Mouse (Mus musculus) intestine, embryonic 15.5 days (tissue): ENCODE data around the gene Rab1a. TPM values are rescaled to one million over a fixed set of nuclear protein-coding genes. Genes with fewer than 3 reads are reported as not detected.
"Not testable (repeated sequence)": the region's sequence is repeated elsewhere in the genome, so short reads cannot be mapped to it uniquely, and the experiment has no call there.

Experiments used
- ATAC-seq: fragments of 200-750 bp; cut with Nextera tagmentation; 2 replicates; pipeline ENCODE4 v1.8.0; 2017; ENCODE audit warnings: moderate TSS enrichment, moderate library complexity
- H3K27ac ChIP-seq: fragments of 300-500 bp; sonication (generic); 2 replicates; pipeline ENCODE4 v1.5.1; 2015; ENCODE audit warnings: mild to moderate bottlenecking, inconsistent platforms
- H3K27me3 ChIP-seq: fragments of 300-500 bp; sonication (generic); replicated peaks from 2 replicates; pipeline ENCODE4 v1.6.1; 2015; ENCODE audit warnings: inconsistent platforms
- H3K36me3 ChIP-seq: fragments of 300-500 bp; sonication (generic); 2 replicates; pipeline ENCODE4 v1.6.1; 2015; ENCODE audit warnings: inconsistent platforms
- H3K4me1 ChIP-seq: fragments of 300-500 bp; sonication (generic); replicated peaks from 2 replicates; pipeline ENCODE4 v1.6.1; 2015; ENCODE audit warnings: inconsistent platforms
- H3K4me2 ChIP-seq: fragments of 300-500 bp; sonication (generic); replicated peaks from 2 replicates; pipeline ENCODE4 v1.6.1; 2015; ENCODE audit warnings: mild to moderate bottlenecking, inconsistent platforms
- H3K4me3 ChIP-seq: fragments of 300-500 bp; sonication (generic); replicated peaks from 2 replicates; pipeline ENCODE4 v1.5.1; 2015; ENCODE audit warnings: inconsistent platforms
- H3K9ac ChIP-seq: fragments of 300-500 bp; sonication (generic); 2 replicates; pipeline ENCODE4 v1.6.1; 2015; ENCODE audit warnings: inconsistent platforms
- H3K9me3 ChIP-seq: fragments of 300-500 bp; sonication (generic); 2 replicates; pipeline ENCODE4 v1.6.1; 2016; ENCODE audit warnings: inconsistent platforms
- WGBS: fragments of 180-500 bp; shearing (Covaris S2); methylation state at CpG from one replicate; pipeline ENCODE4 v1.1.7; 2015; 5-methylcytosine and 5-hydroxymethylcytosine counted together
- polyA plus RNA-seq: library from polyadenylated mRNA; unstranded; fragments of >200 nt; fragmentation: Nextera tagmentation; extraction: Ambion mirVana; gene quantifications from 2 replicates; pipeline ENCODE4 v1.2.1, GENCODE M21; 2015

Gene Rab1a
- polyA plus RNA-seq, 1 experiment from 2014 or later, result 363 TPM

DNA sequence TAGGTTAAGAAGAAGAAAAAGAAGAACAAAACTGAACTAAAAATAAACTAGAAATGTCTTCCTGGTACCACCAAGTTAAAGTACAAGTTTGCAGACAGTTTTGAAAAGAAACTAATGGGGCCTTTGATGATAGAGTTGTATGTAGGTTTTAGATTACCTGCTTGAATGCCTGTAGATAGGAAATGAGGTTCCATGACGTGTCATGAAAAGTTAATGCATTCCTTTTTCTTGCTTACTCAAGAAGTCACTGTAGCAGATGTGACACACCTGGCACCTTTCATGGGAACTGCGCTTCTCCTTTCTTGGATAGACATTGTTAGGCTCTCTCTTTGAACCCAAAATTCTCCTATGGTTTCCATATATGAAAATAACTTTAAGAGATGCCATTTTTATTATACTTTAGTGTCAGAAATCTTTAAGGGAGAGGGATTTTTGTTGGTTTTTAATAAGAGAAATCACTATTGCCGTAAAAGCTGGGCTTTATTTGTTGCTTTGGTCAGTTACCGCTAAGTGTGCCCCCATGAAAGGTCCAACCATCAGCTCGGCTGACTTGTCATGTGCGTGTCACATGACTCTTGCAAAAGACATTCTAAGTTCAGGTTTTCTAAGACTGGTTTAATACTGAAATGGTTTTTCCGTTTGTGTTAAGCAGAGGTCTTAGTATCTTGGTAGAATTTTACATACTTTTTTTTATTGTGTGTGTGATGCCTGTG is 1.2 kb downstream of the Rab1a start:
- WGBS, result 34% methylated on average over 7 of the region's 7 CpGs

DNA sequence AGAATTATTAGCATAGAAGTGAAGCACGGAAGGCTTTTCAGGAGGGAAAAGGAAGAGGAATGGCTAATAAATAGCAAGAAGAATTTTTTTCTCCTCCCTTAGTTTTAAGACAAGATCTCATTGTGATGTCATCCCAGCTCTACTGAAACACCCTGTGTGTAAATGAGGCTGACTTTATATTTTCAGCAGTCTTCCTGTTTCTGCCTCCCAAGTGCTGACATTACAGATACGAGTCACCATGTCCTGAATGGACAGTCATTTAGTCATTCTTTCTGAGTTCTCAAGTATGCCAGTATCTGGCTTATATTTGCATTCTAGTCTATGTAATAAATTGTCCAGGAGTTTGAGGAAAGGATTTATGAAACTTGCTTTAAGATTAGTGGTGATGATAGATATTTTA is 3.1 kb downstream of the Rab1a start:
- no peaks in the 10 kb centered on the region for H3K27me3 ChIP-seq
- no peak overlapping the region for H3K4me3 ChIP-seq
- H3K9ac ChIP-seq, result no peak overlapping the region
- H3K36me3 ChIP-seq, result no peaks in the 10 kb centered on the region
- peaks cover 17% of the 10 kb centered on the region for H3K4me1 ChIP-seq
- 59% methylated on average over 2 of the region's 2 CpGs for WGBS
- H3K4me2 ChIP-seq, result 0 out of 2 replicates have a peak overlapping the region, but pooled peaks have one; percentile 66
- no peak overlapping the region for H3K27ac ChIP-seq
- no peaks in the 10 kb centered on the region for H3K9me3 ChIP-seq
- ATAC-seq, result no peak

More for the DNA sequence above, 1.2 kb downstream of the Rab1a start:
- no peaks in the 10 kb centered on the region for H3K27me3 ChIP-seq
- peak overlapping the region; percentile 99 for H3K9ac ChIP-seq
- ATAC-seq, result no peak
- H3K4me2 ChIP-seq, result peak overlapping the region; percentile 66
- peaks cover 17% of the 10 kb centered on the region for H3K4me1 ChIP-seq
- peak overlapping the region; percentile 100 for H3K4me3 ChIP-seq
- H3K27ac ChIP-seq, result no peak overlapping the region
- H3K36me3 ChIP-seq, result no peaks in the 10 kb centered on the region
- H3K9me3 ChIP-seq, result no peaks in the 10 kb centered on the region

DNA sequence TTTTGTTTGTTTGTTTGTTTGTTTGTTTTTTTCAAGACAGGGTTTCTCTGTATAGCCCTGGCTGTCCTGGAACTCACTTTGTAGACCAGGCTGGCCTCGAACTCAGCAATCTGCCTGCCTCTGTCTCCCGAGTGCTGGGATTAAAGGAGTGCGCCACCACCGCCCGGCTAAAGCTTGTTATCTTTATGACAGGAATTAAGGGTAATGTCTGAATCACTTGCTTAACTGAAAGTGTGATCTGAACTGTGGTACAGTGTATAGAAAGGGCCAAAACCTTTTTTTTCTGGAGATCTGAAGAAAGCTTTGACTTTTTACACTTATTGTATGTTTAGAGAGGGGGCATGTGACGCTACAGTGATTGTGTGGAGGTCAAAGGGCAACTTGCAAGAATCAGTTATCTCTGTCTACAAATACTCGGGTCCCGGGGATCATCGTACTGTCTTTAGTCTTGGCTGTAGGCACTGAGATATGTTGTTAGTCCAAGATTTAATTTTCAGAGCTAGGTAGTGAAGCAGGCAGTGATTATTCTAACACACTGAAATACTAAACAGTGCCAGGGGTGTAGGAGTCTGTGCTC is 3.7 kb downstream of the Rab1a start:
- peak overlapping the region; percentile 11; the same call in 1 of the 2 replicates for H3K27ac ChIP-seq
- no peaks in the 10 kb centered on the region for H3K36me3 ChIP-seq
- H3K4me2 ChIP-seq, result peak overlapping the region; percentile 30
- H3K27me3 ChIP-seq, result no peaks in the 10 kb centered on the region
- H3K9ac ChIP-seq, result no peak overlapping the region
- 44% methylated on average over 9 of the region's 9 CpGs for WGBS
- peaks cover 17% of the 10 kb centered on the region for H3K4me1 ChIP-seq
- H3K4me3 ChIP-seq, result no peak overlapping the region
- no peaks in the 10 kb centered on the region for H3K9me3 ChIP-seq
- no peak for ATAC-seq

DNA sequence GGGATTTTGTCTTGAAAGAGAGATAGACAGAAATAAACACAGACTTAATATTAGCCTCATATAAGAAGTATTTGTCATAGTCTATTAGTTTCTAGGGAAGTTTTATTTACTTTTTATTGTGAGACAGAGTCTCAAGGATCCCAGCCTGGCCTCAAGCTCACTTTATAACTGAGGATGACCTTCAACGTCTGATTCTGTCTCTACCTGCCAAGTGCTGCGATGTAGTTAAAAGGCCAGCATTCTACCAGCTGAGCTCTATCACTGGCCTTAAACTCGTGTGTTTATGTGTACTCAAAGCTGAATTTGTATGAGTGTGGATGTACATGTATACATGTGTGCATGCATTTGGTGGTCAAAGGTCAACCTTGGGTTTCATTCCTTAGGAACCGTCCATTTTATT is 4.3 kb downstream of the Rab1a start:
- Histone ChIP-seq H3K27me3 (no peaks in the 10 kb centered on the region), H3K4me3 (no peak overlapping the region), H3K9me3 (no peaks in the 10 kb centered on the region), H3K27ac (peak overlapping the region; percentile 11; the same call in 1 of the 2 replicates), H3K36me3 (no peaks in the 10 kb centered on the region), H3K4me1 (peaks cover 17% of the 10 kb centered on the region), H3K4me2 (peak overlapping the region; percentile 30), H3K9ac (no peak overlapping the region)
- 54% methylated on average over 4 of the region's 4 CpGs for WGBS
- no peak for ATAC-seq

DNA sequence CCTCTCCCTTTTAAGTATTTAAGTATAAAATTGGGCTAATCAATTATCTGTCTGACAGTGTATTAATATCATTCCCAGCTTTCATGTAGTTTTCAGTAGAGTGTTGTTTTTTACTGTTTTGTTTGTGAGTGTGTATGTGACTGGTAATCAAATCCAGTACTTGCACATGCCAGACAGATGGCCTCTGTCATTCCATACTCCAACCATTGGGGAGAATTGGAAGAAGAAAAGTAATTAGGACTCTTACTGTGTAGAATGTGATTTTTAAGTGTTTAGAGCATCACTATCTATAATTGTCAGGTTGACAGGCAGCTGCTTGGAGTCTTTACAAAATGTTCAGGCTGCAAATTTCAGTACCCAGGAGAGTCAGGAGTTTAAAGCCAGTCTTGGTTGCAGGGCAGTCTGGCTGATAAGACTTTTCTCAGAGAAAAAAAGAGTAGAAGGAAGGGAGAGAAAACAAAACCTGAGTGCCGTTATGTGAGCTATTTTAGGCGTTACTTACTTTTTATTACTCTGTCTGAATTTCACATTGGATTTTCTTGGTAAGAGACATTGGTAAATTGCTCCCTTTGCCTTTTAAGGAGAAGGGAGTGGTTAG is 5.5 kb downstream of the Rab1a start:
- whole genome bisulfite sequencing, result 40% methylated on average over 2 of the region's 2 CpGs
- no peak for ATAC-seq
- Histone ChIP-seq H3K9ac (no peak overlapping the region), H3K4me3 (no peak overlapping the region), H3K4me2 (no peak overlapping the region), H3K27ac (no peak overlapping the region), H3K4me1 (peaks cover 17% of the 10 kb centered on the region), H3K36me3 (no peaks in the 10 kb centered on the region), H3K27me3 (no peaks in the 10 kb centered on the region), H3K9me3 (no peaks in the 10 kb centered on the region)

DNA sequence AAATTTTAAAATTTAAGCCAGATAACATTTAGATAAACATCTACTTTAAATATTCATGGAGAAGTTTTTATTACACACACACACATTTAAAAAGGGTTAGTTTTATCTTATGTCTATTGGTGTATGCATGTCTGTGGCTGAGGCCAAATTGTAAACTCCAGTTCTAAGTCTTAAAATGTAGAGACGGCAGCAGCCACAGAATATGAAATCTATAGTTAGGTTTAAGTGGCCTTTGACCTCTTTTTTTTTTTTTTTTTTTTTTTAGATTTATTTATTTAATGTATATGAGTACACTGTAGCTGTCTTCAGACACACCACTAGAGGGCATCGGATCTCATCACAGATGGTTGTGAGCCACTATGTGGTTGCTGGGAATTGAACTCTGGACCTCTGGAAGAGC is 6.4 kb downstream of the Rab1a start:
- Histone ChIP-seq H3K9ac (no peak overlapping the region), H3K4me2 (no peak overlapping the region), H3K27me3 (no peaks in the 10 kb centered on the region), H3K9me3 (no peaks in the 10 kb centered on the region), H3K4me3 (no peak overlapping the region), H3K36me3 (no peaks in the 10 kb centered on the region), H3K27ac (no peak overlapping the region), H3K4me1 (peaks cover 17% of the 10 kb centered on the region)
- 69% methylated on average over 2 of the region's 2 CpGs for WGBS
- no peak for ATAC-seq

DNA sequence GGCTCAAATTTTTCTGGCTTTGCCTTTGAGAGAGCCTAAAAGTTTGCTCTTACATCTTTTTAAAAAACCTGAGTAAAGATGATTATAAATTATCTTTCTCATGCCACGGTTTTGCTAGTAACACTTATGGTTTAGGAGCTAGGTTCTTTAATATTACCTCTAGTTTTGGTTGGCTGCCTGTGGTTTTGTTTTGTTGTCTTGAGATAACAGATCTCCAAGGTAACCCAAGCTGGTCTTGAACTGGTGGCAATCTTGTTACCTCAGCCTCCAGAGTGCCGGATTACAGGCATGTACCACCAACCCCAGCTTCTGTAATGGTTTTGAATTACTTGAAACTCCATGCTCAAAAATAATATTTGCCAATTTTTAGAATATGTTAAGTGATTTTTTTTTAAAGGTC is 10.6 kb downstream of the Rab1a start:
- Histone ChIP-seq H3K36me3 (no peaks in the 10 kb centered on the region), H3K9me3 (no peaks in the 10 kb centered on the region), H3K27me3 (no peaks in the 10 kb centered on the region), H3K27ac (no peak overlapping the region), H3K4me2 (no peak overlapping the region), H3K9ac (no peak overlapping the region), H3K4me1 (0 out of 2 replicates have a peak, but pooled peaks cover under 1% of the 10 kb centered on the region), H3K4me3 (no peak overlapping the region)
- 74% methylated on average over 2 of the region's 2 CpGs for WGBS
- no peak for ATAC-seq

DNA sequence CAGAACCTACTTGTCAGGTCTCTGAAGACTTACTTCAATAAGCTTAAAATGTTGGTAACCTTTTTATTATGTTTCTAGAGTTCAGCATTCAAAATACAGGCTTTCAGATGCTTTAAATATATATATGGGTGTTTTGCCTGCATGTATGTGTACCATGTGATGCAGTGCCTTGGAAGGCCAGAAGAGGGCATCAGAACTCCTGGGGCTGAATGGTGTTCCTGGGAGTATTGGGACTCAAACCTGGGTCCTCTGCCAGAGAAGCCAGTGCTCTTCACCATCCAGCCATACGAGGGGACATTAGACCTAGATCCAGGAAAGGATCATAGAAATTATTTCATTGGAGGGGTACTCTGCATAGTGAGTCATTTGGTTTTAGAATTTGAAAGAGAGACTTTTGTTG is 13.5 kb downstream of the Rab1a start:
- no peak overlapping the region for H3K27ac ChIP-seq
- H3K27me3 ChIP-seq, result no peaks in the 10 kb centered on the region
- no peak overlapping the region for H3K9ac ChIP-seq
- H3K36me3 ChIP-seq, result peaks cover 8% of the 10 kb centered on the region; the same call in 1 of the 2 replicates
- ATAC-seq, result 0 out of 2 replicates have a peak, but pooled peaks have one; percentile 21
- WGBS, result 97% methylated on average over 1 of the region's 1 CpGs
- no peak overlapping the region for H3K4me2 ChIP-seq
- no peak overlapping the region for H3K4me3 ChIP-seq
- no peaks in the 10 kb centered on the region for H3K4me1 ChIP-seq
- no peaks in the 10 kb centered on the region for H3K9me3 ChIP-seq

DNA sequence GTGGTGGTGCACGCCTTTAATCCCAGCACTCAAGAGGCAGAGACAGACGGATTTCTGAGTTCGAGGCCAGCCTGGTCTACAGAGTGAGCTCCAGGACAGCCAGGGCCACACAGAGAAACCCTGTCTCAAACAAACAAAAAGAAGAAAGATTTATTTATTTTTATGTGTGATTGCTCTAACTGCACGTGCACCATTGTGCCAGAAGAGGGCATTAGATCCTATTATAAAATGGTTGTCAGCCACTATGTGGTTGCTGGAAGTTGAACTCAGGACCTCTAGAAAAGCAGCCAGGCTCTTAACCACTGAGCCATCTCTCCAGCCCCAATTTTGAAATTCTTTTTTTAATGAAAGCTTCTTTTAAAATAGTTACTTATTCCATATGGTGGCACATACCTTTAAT is 15.2 kb downstream of the Rab1a start:
- Histone ChIP-seq H3K36me3 (peaks cover 8% of the 10 kb centered on the region; the same call in 1 of the 2 replicates), H3K27me3 (no peaks in the 10 kb centered on the region)

DNA sequence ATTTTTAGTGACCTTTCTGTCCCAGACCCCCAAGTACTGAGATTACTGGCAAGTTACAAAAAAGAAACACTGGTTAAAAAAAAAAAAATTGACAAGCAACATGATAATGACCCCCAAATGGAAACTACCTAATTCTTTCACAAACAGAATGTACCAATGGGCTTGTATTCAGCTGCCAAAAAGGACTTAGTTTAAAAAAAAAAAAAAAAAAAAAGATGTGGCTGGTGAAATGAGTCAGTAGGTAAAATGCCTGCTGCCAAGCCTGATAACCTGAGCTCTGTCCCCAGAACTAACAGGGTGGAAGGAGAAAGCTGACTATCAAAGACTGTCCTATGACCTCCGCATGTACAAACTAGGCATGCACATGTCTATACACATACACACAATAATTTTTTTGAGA is 16.0 kb downstream of the Rab1a start:
- Histone ChIP-seq H3K4me2 (no peak overlapping the region), H3K9ac (no peak overlapping the region), H3K4me1 (no peaks in the 10 kb centered on the region), H3K4me3 (no peak overlapping the region), H3K36me3 (peaks cover 8% of the 10 kb centered on the region; the same call in 1 of the 2 replicates), H3K9me3 (no peaks in the 10 kb centered on the region), H3K27me3 (no peaks in the 10 kb centered on the region), H3K27ac (no peak overlapping the region)
- ATAC-seq, result no peak
- 97% methylated on average over 1 of the region's 1 CpGs for WGBS

More for the DNA sequence above, 15.2 kb downstream of the Rab1a start:
- H3K4me2 ChIP-seq, result no peak overlapping the region
- no peak overlapping the region for H3K4me3 ChIP-seq
- no peaks in the 10 kb centered on the region for H3K4me1 ChIP-seq
- ATAC-seq, result no peak
- no peak overlapping the region for H3K27ac ChIP-seq
- no peaks in the 10 kb centered on the region for H3K9me3 ChIP-seq
- 82% methylated on average over 4 of the region's 4 CpGs for WGBS
- H3K9ac ChIP-seq, result no peak overlapping the region

DNA sequence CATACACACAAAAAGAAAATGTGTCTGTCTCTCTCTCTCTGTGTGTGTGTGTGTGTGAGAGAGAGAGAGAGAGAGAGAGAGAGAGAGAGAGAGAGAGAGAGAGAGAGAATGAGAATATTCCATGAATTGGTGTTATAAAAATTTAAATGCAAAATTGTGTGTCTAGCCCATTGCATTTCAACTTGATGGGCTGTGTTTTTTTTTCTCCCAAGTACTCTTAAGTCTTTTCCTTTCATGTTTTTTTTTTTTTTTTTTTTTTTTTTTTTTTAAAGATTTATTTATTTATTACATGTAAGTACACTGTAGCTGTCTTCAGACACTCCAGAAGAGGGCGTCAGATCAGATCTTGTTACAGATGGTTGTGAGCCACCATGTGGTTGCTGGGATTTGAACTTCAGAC is 20.4 kb downstream of the Rab1a start:
- peaks cover 17% of the 10 kb centered on the region; the same call in 1 of the 2 replicates for H3K36me3 ChIP-seq

DNA sequence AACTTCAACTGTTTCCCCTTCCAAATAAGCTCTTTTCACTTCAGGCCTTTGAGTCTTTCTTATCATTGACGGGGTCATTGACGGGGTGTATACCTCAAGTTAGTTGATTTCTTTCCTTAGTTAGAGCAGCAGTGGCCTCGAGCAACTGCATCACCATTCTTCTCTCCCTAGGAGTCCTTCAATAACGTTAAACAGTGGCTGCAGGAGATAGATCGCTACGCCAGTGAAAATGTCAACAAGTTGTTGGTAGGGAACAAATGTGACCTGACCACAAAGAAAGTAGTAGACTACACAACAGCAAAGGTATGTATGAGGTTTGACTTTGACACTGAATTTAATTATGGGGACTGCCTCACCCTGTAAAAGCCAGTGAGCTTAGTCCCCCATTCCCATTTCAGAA is 23.0 kb downstream of the Rab1a start:
- 74% methylated on average over 6 of the region's 6 CpGs for WGBS
- H3K36me3 ChIP-seq, result peaks cover 17% of the 10 kb centered on the region
- ATAC-seq, result no peak

More for the DNA sequence above, 20.4 kb downstream of the Rab1a start:
- 100% methylated on average over 1 of the region's 1 CpGs for WGBS
- H3K9ac ChIP-seq, H3K27ac ChIP-seq, ATAC-seq, H3K4me2 ChIP-seq, H3K4me3 ChIP-seq, H3K4me1 ChIP-seq, H3K27me3 ChIP-seq, H3K9me3 ChIP-seq: not testable (repeated sequence)

More for the DNA sequence above, 23.0 kb downstream of the Rab1a start:
- no peaks in the 10 kb centered on the region for H3K4me1 ChIP-seq
- no peak overlapping the region for H3K9ac ChIP-seq
- no peaks in the 10 kb centered on the region for H3K9me3 ChIP-seq
- H3K27me3 ChIP-seq, result no peaks in the 10 kb centered on the region
- no peak overlapping the region for H3K4me2 ChIP-seq
- H3K4me3 ChIP-seq, result no peak overlapping the region
- no peak overlapping the region for H3K27ac ChIP-seq
